Mouse (Mus musculus) thymus, postnatal 0 days (tissue): ENCODE data around the gene Rpp25l. TPM values are rescaled to one million over a fixed set of nuclear protein-coding genes. Genes with fewer than 3 reads are reported as not detected.
"Not testable (repeated sequence)": the region's sequence is repeated elsewhere in the genome, so short reads cannot be mapped to it uniquely, and the experiment has no call there.

Experiments used
- DNase-seq: peaks from one replicate; pipeline ENCODE4 v3.0.0-alpha.2; 2015; ENCODE audit warnings: low spot score
- polyA plus RNA-seq: library from polyadenylated mRNA; unstranded; fragments of >200 nt; fragmentation: Nextera tagmentation; extraction: Ambion mirVana; gene quantifications from 2 replicates; pipeline ENCODE4 v1.2.1, GENCODE M21; 2015

Gene Rpp25l
- polyA plus RNA-seq, 1 experiment from 2014 or later = 68.3 TPM

GRCm38 (mm10) chr4:41737602-41738255 lies 24.4 kb upstream of the Rpp25l start:
- peak; percentile 85 for DNase-seq

DNA sequence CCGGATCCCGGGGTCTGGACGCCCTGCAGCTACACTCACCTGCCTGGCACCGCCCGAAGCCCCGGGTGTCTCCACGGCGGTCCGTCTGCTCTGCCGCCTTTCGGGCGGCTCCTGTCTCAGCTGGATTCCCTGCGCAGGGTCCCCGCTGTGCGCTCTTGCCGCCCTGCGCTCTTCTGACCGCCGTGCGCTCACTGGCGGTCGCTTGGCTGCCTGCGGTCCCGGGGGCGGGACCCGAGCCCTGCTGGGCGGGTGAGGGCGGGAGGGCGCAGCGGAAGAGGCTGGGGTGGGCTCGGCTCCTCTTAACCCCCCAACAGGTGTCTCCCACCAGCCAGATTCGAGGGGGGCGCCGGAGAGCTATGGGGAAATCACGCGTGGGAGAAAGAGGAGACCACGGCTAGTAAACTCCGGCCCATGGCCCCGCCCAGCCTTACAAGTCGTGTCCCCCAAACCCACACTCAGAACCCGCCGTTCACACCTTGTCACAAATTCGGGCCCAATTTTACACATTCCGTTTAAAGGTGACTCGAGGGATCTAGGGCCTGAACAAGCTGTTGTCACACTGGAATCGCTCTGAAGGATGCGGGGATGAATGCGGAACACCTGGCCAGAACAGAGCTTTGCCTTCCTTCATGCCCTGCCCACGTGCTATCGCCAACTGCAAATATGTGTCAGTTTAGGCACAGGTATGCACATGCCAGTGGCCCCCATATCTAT lies 17.9 kb upstream of the Rpp25l start, which contains the start of gene Arid3c:
Gene Arid3c (minus strand): TSS at position 91 of the 714 bp plus-strand sequence.
- DNase-seq = peak; percentile 50

GRCm38 (mm10) chr4:41726826-41727621 lies 13.7 kb upstream of the Rpp25l start:
- no peak for DNase-seq

- DNase-seq = peak; percentile 92
Observed at GRCm38 (mm10) chr4:41722918-41723351, 9.6 kb upstream of the Rpp25l start, which contains the start of gene Dctn3. TSS of gene Dctn3 (minus strand) at chr4:41723170.

DNA sequence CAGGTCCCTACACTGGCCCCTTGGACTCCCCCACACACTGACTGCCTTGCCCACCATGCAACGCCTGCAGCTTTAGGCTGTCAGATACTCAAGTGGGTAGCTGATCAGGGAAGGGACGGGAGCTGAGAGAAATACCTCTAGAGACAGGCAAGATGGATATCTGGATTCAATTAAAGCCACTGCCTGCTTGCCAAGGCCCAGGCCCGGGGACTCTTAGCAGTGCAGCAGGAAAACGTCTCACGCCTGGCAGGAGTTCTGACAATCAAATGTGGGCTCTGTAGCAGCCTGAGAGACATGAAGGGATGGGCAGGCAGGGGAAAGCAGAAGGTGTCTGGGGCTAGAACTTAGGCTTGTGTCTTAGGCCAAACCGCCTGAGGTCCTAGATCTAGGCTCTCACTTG lies 3.5 kb upstream of the Rpp25l start:
- no peak for DNase-seq

DNA sequence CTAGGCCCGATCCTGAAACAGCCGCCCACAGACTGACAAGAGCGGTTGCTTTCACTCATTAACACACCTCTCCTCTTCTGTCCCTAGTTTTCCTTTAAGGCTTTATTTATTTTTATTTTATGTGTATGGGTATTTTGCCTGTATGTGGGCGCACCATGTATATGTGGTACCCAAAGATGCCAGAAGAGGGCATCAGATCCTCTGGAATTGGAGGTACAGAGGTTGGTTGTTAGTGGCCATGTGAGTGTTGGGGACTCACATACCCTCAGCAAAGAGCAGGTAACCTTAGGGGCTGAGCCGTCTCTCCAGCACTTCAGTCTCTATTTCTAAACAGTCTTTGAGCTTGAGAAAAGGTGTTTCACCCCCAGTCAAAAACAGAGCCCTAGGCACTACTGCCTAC lies 2.3 kb upstream of the Rpp25l start:
- peak; percentile 36 for DNase-seq

DNA sequence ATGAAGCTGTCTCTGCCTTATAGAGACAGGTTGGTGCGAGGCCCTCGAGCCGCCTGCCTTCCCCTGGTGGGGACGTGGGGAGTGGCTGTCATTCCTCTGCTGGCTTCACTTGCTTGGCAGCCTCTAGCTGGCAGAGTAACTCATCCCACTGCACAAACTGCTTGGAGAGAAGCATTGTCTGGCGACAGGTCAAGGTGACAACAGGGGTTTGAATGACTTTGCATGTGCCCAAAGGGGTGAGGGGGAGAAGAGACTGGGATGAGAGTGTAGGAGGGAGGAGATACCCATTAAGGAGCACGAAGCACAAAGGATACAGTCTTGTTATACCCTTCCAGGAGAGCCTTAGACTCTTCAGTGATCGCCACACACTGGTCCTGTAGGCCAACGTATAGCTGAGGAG lies 1.7 kb upstream of the Rpp25l start:
- DNase-seq = no peak

DNA sequence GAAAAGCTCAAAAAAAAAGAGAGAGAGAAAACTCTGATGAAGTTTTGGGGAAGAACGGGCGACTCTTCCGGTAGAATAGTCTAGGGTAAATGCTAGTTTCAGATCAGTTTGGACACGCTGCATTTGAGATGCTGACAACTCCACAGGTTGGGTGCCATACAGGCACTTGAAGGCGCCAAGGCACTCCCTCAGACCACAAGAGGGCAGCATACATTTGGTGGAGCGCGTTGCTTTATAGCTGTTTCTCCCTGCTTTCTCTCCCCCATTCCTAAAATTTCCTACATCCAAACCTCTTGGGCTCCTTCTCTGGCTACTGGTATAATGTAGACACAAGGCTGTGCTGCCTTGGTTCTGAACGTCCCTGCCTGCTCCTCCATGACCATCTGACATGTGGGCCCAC lies 942 bp upstream of the Rpp25l start:
- DNase-seq = peak; percentile 60

- DNase-seq = no peak
Observed at GRCm38 (mm10) chr4:41712421-41713196, 725 bp downstream of the Rpp25l start.

DNA sequence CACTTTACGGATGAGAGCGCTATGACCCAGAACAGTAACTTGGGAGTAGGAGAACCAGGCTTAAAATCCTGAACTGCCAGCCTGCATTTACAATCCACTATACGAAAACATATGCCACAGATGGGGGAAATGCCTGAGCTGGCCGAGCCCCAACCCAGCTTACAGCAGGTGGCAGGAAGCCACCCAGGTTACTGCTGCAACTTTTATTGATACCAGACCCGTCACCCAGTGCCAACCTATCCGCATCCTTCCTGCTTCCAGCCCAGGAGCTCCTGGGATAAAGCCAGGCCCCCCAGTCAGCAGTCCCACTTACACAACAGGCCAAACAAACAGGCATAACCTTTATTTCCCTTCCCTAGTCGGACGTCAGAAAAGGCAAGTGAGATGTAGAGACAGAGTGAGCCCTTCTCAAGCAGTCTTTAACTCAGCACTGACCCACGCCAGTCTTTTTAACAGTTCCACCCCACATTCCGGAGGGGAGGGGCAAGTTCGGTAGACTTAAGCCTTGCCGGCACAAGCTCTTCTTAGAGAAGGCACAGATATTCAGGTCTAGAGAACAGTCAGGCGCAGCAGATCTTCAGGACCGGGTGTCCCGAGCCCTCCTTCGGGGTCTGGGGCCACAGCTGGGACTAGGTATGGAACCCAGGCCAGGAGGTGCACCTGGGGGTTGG lies 1.5 kb downstream of the Rpp25l start:
- DNase-seq = no peak

DNA sequence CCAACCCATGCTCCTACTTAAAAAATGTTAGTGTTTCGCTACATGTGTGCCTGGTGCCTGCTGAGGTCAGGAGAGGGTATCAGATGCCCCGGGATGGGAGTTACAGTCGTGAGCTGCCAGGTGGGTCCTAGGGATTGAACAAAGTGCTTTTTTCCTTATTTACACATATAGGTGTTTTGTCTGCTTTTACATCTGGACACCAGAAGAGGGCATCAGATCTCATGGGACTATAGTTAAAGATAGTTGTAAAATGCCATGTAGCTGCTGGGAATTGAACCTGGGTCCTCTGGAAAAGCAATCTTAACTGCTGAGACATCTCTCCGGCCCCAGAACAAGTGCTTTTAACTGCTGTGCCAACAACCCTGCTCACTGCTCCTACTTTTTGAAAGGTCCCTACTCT lies 3.1 kb downstream of the Rpp25l start:
- no peak for DNase-seq

DNA sequence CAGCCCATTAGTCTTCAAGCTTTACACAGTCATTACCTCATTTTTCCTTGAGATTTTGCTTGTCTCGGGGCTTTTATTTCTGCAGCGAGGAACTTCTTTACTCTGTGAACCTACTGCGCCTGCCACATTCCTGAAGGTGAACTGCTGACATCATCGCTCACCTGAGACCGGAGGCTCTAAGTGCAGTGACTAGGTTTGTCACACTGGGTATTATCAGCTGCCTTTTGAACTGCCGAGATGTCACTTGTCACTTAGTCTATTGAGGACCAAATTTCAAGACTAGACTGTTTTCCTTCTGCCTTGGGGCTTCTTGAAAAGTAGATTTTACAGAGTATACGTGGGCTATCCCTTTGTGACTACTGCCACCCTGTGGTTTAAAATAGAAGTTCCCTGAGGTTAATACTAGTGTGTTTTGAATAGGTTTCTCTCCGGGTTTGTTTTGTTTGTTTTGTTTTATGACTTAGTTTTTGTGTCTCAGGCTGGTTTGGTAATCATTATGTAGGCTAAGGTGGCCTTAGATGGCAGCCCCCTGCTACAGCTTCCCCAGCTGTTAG lies 5.1 kb downstream of the Rpp25l start:
- peak; percentile 62 for DNase-seq

GRCm38 (mm10) chr4:41707011-41707535 lies 6.3 kb downstream of the Rpp25l start:
- DNase-seq = peak; percentile 77

GRCm38 (mm10) chr4:41705922-41706754 lies 7.2 kb downstream of the Rpp25l start:
- DNase-seq = no peak

GRCm38 (mm10) chr4:41704651-41705050 lies 8.7 kb downstream of the Rpp25l start:
- DNase-seq = no peak

- DNase-seq = not testable (repeated sequence)
Observed at GRCm38 (mm10) chr4:41702226-41702625, 11.1 kb downstream of the Rpp25l start.

DNA sequence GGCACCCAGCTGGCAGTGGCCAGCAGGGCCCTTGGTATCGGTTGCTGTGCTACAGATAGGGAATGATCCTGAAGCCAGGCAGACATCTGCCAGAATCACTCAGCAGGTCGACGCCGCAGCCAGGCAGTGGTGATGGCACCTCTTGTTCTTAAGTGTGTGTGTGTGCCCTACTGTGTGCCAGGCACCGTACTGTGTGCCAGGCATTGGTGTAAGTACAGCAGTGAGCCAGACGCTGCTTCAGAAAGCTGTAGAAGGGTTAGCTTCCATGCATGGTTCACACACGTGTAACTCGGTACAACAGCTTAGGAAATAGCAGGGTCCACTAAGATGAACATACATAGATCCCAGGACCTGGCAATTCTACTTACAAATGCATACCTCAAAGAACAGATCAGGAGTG lies 13.1 kb downstream of the Rpp25l start:
- DNase-seq = not testable (repeated sequence)

GRCm38 (mm10) chr4:41699783-41700182 lies 13.6 kb downstream of the Rpp25l start, which contains the start of gene Il11ra1:
TSS of gene Il11ra1 (plus strand) at chr4:41699989.
- DNase-seq = not testable (repeated sequence)
